Mouse (Mus musculus) left cerebral cortex, postnatal 10 days (tissue): Measurements from ENCODE around the gene Arl16. TPM values are rescaled to one million over a fixed set of nuclear protein-coding genes. Genes with fewer than 3 reads are reported as not detected.

Source experiments
- DNase-seq, 2 experiments: peaks; one replicate each; pipeline ENCODE4 v3.0.0; 2021 to 2022; ENCODE audit warnings: low spot score in 2 of 2, mixed read lengths in 1 of 2; ENCODE audit errors: extremely low spot score in 1 of 2
- intact Hi-C: fragments of 180-260 bp; cut with DNase I; formaldehyde crosslinking; loops from one replicate; pipeline ENCODE4 v1.15.1; 2025
- total RNA-seq, 2 experiments: library from RNA; stranded (reverse); gene quantifications; 2 replicates each; pipeline ENCODE4 v1.2.3; 2021

The Arl16 gene
- total RNA-seq, 2 experiments from 2014 or later, result 60.9 to 61.0 TPM

DNA sequence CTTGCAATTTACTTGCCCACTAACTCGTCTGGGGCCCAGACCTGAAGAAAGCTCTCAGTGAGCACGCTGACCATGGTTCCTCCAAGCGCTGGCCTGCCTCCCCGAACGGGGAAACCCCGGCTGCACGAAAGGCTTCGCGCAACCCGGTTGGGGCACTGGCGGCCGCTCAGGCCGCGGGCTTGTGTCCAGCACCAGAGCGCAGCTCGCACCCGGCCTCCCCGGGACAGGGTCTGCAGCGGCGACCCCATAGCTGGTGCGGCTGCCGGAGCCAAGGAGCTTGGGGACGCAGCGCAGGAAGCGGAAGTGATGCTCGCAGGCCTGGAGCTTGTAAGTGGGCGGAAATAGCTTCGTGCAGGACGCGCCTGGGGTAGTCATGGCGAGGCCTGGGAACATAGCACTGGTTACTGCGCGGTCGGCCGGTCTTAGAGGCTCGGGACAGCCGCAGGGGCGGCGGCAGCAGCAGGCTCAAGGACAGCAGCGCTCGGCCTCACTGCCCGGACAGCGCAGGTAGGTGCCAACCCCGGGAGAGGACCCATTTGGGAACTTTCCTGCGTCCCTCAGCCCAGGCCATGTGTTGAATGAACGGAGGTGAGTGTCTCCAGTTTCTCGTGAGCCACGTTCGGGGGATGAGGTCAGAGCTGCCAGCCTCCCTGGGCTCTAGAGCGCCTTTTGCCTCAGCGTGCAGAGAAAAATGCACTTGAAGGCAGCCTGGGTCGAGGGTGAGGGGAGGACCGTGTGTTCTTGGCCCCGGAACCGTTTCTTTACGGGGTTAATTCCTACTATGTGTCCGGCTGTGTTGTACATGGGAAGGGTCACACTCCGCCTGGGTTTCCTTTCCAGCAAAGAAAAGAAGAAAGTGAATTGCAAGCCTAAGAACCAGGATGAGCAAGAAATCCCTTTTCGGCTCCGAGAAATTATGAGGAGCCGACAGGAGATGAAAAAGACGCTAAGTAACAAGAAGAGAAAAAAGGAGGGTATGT, 9.3 kb downstream of the Arl16 start, which contains the start of the genes Oxld1 and Ccdc137:
Oxld1 (minus strand) TSS at position 297 of the 980 bp plus-strand sequence.
Ccdc137 (plus strand) TSS at position 344 of the 980 bp plus-strand sequence.
- DNase-seq, result peak; percentile 79 to 85
- intact Hi-C loops, result no loop called here

DNA sequence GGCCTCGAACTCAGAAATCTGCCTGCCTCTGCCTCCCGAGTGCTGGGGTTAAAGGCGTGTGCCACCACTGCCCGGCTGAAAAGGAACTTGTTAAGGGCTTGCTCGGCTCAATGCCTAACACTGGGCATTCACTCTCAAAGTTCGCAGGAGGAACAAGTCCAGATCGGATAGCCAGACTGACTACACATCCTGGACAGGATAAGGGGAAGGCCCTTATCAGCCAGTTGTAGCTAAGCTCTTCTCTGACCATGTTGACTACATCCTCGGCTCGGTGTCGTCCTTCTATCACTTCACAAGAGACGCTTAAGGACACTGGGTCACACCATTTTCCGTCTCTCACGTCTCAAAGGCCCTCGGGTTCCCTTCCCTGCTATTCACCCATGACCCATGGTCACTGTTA, 10.0 kb downstream of the Arl16 start:
- intact Hi-C loops, result no loop called here
- no peak for DNase-seq

DNA sequence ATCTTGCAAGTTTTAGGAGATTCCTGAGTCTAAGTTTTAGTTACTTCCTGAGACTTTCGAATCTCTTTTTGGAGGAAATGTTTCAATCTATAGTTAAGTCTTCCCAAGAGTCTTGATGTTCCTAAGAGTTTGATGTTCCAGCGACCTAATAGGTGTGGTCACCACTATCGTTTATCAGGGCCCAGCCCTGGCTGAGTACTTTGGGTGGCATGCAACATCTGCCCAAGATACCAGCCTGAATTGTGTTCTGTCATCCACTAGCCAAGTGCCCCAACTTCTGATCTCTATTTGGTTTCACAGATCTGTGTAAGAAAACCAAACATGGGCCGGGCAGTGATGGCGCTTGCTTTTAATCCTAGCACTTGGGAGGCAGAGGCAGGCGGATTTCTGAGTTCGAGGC, 12.0 kb downstream of the Arl16 start:
- intact Hi-C loops, result no loop called here
- DNase-seq, result no peak

DNA sequence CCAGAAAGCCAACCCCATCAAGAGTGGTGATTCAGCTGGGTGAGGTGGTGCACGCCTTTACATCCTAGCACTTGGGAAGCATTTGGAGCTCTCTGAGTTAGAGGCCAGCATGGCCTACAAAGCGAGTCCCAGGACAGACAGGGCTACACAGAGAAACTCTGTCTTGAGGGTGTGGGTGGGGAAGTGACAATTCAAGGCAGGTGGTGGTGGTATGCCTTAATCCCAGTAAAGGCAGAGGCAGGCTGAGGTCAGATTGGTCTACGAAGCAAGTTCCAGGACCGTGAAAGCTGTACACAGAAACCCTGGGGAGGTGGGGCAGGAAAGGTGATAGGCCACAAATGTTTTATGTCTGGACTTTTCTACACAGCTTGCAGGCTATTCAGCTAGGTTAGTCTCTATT, 12.4 kb downstream of the Arl16 start:
- no peak for DNase-seq
- intact Hi-C loops, result no loop called here

DNA sequence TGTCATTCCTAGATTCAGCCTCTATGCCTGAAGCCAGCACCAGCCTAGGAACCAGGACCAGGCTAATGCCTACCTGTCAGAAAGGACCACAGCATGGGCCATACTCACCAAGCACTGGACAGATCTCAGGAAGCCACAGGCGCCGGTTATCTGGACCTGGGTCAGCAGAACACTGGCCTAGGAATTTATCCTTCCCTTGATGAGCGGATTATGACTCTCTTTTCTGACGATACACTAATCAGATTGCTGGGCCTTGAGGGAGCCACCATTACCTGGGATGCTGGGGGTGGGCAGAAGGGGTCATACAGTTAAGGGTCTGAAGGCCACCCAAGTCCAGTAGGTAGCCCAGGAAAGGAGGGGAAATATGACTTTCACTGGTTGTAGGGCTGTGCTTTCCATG, 14.1 kb downstream of the Arl16 start, which contains the start of gene Pde6g:
Pde6g (minus strand) TSS at position 195 of the 400 bp plus-strand sequence.
- intact Hi-C loops, result no loop called here
- no peak for DNase-seq

DNA sequence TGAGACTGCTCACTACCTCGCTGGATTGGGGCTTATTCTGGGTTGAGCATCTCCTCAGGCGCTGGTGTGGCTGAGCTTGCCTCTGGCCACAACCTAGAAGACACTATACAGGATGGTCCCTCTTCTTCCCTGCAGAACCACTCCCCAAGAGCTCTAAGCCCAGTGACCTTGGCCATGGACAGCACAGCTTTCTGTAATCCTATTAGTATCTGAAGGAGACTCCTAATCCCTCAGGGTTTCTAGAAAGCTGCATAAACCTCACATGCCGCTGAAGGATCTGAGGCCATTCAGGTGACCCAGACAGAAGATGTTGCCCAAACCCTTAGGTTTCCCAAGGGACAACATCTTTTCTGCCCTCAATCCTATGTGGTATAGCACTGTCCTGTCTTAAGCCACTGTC, 15.2 kb downstream of the Arl16 start:
- intact Hi-C loops, result no loop called here
- DNase-seq, result no peak

DNA sequence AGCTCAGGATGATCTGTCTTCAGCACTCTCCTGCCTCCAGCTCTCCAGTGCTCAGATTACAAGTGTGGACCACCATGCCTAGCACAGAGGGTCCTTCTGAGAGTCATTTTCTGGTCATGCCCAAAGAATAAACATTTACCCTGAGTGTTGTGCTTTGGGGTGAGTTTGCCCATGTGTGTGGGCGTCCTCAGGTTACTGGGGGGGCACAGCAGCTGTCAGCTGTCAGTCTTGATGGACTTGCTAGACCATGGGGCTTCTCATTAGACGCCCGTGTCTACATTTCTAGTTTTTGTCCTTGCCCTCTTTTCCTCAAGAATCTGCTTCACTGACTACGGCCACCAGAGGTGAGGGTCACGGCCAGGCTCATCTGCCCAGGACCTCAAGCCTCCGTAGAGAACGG, 20.2 kb downstream of the Arl16 start:
- intact Hi-C loops, result no loop called here
- DNase-seq, result no peak

DNA sequence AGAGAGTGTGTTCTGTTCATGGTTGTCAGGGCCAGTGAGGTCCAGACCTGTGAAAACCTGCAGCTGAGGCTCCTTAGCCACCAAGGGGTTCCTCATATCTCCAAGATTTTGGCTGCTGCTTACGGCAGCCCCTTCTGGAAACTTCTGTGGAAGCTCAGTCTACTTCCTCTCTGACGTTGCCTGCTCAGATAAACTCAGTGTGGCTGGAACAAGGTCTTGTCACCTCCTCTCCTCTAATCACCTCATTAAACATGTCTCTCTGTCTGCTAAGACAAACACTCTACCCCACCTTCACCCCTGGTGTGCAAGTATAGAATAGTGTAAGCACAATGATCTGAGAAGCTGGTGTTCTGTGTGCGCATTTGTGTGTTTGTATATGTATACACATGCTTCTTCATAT, 21.9 kb downstream of the Arl16 start:
- no peak for DNase-seq
- intact Hi-C loops, result no loop called here

DNA sequence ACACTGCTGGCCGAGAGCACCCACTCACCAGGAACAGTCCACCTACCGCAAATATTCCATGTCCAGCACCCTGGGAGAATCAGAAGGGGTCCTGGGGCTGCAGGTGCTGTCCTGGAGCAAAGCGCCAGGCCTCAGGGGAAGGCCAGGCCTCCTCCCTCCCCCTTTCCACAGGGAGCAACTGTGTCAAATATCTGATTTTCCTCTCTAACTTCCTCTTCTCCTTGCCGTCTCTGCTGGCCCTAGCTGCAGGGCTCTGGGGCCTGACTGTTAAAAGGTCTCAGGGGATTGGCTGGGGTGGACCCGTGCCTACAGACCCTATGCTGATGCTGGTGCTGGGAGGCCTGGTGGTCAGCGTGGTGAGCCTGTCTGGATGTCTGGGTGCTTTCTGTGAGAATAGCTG, 23.3 kb downstream of the Arl16 start:
- intact Hi-C loops, result no loop called here
- no peak for DNase-seq

DNA sequence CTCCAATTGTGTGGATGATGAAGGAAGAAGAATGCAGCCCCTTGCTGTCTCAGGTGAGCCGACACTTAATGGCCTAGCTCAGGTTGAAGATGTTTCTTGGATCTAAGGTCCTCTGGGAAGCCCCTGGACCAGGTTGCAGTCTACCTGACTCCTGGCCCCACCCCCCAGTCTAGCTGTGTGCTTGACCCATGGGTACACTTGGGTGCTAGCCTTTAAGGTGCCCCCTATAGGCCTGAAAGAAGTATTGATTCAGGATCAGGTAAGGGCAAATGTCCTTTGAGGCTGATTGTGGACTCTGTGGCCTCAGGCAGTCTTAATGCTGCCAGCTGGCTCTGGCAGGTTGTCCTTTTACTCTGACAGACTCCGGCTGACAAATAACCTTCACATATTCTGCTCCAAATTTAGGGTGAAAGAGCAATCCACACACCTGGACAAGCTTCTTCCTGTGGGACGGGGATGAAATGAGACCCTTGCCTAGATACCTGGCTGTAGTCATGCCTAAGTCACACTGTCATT, 24.6 kb downstream of the Arl16 start:
- intact Hi-C loops, result no loop called here
- DNase-seq, result no peak

DNA sequence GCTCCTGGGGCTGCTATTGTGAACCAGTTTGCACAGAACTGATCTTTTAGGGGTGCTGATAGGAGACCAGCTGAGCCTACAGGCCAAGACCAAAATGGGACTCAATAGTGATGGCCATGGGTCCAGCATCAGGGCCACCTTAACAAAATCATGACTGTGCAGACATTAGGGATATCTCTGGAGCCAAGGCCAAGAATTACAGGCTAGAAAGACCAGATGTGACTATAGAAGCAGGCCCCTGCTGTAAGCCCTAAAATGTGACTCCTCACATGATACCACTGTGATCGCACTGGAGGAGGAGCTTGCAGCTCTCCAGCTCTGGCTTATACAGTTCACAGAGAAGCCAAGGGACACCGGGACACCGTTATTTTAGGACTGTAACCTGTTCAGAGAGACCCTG, 25.1 kb downstream of the Arl16 start, which contains the start of gene Tspan10:
Tspan10 (plus strand) TSS at position 301 of the 400 bp plus-strand sequence.
- intact Hi-C loops, result no loop called here
- no peak for DNase-seq

DNA sequence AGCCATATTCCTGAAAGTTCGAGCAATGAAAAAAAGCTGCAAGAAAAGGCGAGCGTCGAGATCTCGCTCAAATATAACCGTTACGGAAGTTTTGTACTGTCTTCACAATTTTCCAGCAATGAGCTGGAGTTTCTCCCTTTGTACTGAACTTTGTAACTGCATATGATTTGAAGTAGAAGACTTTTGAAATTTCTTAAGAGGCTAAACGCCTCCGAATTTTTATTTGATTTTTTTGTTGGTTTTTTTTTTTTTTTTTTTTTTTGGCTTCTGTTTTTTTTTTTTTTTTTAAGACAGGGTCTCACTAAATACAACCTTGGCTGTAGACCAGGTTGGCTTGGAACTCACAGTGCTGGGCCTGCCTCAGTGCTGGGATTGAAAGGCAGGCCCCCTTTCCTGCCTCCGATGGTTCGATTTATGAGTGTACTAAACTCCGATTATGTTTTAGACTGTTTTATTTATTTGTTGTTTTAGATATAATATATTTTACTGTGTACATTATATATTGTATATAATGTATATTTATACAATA, 29.5 kb downstream of the Arl16 start:
- intact Hi-C loops, result no loop called here
- DNase-seq, result no peak

DNA sequence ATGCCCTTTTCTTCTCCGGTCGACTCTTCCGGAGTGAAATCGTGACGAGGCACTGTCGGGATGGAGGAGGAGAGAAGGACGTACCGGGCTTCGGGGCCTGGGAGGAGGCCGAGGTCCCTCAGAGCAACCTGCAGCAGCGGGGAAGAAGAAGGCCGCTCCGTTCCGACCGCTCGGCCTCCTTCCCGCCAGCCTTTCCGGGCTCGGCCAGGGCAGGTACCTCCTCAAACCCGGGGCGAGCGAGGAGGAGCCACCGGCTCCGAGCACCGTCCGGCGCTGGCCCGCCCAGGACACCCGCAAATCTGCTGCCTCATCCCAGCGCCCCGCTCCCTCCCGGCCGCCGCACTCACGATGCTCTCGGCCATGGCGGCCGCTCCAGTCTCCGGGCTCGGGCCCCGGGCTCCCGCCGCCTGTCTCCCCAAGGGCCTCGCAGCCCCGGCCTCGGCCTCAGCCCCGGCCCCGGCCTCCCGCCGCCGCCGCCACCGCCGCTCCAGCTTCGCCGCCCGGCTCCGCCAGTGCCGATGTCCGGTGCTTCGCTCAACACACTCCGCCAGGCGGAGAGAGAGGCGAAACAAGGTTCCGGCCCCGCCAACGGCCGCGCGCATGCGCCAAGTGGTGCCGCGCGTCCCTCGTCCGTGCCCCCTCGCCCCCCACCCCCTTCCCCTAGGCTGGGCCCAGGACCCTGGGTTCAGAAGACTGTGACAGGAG, 30.1 kb downstream of the Arl16 start, which contains the start of gene Nploc4:
Nploc4 (minus strand) TSS at position 557 of the 705 bp plus-strand sequence.
- intact Hi-C loops, result no loop called here
- peak; percentile 80 to 92 for DNase-seq

DNA sequence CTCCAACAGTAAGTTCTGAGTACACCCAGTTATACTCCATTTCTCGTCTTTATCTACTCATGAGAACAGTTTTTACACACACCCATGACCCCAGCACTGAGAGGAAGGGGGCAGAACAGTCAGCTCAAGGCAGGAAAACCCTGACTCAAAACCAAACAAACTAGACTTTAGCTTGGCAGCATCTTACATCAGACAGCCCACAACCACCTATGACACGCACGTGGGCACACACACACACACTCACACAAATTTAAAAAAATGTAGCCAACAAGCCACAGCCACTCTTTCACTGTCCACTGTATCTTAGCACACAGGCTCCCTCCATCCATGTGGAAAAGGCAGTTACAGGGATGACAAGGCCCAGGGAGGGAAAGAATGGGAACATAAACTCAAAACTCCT, 40.7 kb downstream of the Arl16 start:
- DNase-seq, result no peak
- intact Hi-C loops, result no loop called here

DNA sequence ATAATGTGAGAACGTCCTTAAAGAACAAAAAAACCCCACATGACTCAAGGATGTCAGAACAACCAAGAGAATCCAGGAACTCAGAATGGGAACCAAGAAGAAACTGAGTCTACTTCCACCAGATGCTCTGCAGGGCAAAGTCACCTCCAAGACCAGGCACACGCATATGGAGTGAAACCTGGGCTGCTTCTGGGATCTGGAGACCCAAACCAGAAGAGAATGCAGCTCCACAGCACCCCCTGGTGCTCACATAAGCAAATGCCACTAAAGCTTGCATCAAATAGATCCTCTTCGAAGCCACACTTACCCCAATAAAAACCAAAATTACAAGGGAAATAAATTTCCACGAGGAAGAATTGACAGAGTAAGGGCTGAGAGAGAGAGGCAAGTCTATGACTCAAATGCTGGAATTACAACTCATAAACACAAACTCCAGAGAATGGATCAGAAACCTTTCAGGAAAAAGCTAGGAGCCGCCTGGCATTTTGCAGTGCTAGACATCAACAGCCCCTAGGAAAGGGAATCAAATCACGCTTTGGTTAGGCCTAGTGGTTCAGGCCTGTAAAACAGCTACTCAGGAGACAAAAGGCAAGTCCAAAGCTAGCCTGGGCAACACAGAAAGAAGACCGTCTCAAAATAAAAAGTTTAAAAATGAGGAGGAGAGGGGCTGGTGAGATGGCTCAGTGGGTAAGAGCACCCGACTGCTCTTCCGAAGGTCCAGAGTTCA, 43.7 kb downstream of the Arl16 start:
- intact Hi-C loops, result no loop called here

DNA sequence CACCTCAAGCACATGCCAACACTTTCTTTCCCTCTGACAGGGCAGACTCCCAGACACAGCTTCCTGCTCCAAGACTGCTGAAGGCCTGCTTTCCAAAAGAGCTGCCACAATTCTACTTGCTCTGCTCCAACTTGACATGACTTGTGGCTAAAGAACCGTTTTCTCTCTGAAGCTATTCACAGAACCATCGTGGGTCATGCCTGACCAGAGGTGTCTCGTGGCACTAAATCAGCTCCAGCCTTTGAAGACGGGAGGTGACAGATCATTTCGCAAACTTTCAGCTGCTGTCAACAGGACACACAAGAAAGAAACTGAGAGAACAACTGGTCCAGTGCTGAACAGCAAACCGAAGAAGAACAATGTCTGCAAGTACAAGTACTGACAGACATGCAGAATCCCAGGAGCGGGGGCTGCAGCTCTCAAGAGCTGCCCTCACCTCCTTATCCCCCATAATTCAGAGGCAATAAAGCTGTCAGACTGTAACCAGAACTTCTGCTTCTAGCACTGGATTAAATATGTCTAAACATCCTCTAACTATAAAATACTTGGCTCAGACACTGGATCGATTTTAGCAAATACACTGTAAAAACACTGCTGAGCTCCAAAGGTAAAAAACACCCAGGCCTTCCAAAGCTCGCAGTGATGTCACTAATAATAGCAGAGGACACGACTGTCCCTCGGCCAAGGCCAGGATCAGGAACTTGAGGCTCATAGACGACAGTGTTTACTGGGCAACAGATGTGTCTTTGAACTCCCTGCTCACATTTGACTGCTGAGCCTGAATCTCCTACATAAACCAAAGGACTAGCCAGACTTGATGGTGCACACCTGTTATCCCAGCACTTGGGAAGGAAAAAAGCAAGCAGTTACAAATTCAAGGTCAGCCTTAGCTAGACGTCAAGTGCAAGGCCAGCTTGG, 44.5 kb downstream of the Arl16 start:
- intact Hi-C loops, result no loop called here
- DNase-seq, result no peak

More for the DNA sequence above, 43.7 kb downstream of the Arl16 start:
- peak; percentile 20 to 52 for DNase-seq

DNA sequence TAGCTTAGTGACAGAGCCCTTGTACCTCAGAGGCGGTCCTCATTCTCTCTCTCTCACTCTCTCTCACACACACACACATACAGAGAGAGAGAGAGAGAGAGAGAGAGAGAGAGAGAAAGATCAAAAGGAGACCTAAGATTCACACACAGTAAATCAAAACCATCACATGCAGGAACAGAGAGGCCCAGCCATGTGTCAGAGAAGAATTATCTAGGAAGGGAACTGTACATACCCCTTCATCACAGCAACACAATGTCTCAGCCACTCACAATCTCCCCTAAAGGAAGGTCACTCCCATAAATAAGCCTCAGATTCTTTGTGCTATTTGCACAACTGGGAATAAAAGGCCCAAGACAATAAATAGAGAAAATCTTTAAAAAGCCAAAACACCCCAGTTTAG, 48.8 kb downstream of the Arl16 start:
- intact Hi-C loops, result no loop called here
- DNase-seq, result no peak

DNA sequence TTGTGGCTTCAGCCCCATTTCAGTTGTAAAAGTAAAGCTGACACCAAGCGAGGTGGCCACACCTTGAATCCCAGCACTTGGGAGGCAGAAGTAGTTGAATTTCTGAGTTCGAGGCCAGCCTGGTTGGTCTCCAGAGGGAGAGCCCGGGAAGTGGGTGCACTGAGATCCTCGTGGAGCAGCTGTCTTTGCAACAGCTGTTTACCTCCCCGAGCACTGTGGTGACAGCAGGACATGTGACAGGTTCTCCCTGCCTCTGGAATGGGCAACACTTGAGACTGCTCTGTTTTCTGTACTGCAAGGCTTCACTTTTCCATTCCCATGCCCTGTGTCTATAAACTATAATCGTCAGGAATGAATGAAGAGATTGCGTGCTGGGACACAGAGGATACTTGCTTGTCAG, 49.6 kb downstream of the Arl16 start:
- intact Hi-C loops, result no loop called here
- no peak for DNase-seq
